Comparison of ENCODE assay signal across 14 mouse cellular contexts in genomic region chr14:73209262-73209661, GRCm38 (mm10). TPM values are rescaled to one million over a fixed set of nuclear protein-coding genes. Genes with fewer than 3 reads are reported as not detected.
DNase-seq lines count a peak whose midpoint lies in the region; ATAC-seq and TF ChIP-seq lines count a peak whose summit lies in the region.
"Had no signal": no experiment of that assay in that cellular context is flagged by ENCODE, and none has a peak within 500 bp of the region (broad histone marks: within the 10 kb centered on the region; RNA-seq: fewer than 3 reads in every experiment).

No protein-coding gene starts in this region.

- no peaks in the 10 kb centered on the region; the same call in 1 of the 2 replicates for H3K4me1 ChIP-seq in kidney, adult 2 months (ENCODE audit: control insufficient read depth, insufficient read depth, low read length)
- H3K4me1 ChIP-seq in hindbrain, embryonic 16.5 days (ENCODE audit: control insufficient read depth, insufficient read depth, low read depth, low read length) = no peaks in the 10 kb centered on the region
- H3K4me1 ChIP-seq: forebrain, embryonic 10.5 days; limb, embryonic 13.5 days had no signal

- no peaks in the 10 kb centered on the region for H3K9me3 ChIP-seq in hindbrain, embryonic 16.5 days (ENCODE audit: control insufficient read depth, low read length)
- H3K9me3 ChIP-seq: forebrain, embryonic 10.5 days; limb, embryonic 13.5 days had no signal

- H3K27ac ChIP-seq in kidney, adult 2 months (ENCODE audit: insufficient read depth, low read depth, low read length) = no peak overlapping the region
- no peak overlapping the region for H3K27ac ChIP-seq in hindbrain, embryonic 16.5 days (ENCODE audit: low read depth, low read length)
- H3K27ac ChIP-seq: forebrain, embryonic 10.5 days; limb, embryonic 13.5 days had no signal

- peak; percentile 33 for DNase-seq in adrenal gland, adult 2 months
- no peak for DNase-seq in adrenal gland, postnatal 25 days
- peak; percentile 29 for DNase-seq in kidney, adult 2 months
- no peak for DNase-seq in kidney, postnatal 10 days
- peak; percentile 44 for DNase-seq in fibroblast of lung, adult 2 months (ENCODE audit: low read depth)
- DNase-seq in lung, postnatal 36 days = peak; percentile 83
- DNase-seq: cerebellum, adult 9-11 months; thymus, postnatal 4 days had no signal

- H3K27me3 ChIP-seq in kidney, adult 2 months (replicated peaks; ENCODE audit: control insufficient read depth, insufficient read depth, low read length) = no peaks in the 10 kb centered on the region
- H3K27me3 ChIP-seq in hindbrain, embryonic 16.5 days (replicated peaks; ENCODE audit: control insufficient read depth, insufficient read depth, low read length) = no peaks in the 10 kb centered on the region
- H3K27me3 ChIP-seq: limb, embryonic 13.5 days had no signal

- no peak overlapping the region for H3K4me2 ChIP-seq in hindbrain, embryonic 16.5 days (ENCODE audit: low read length)
- H3K4me2 ChIP-seq: limb, embryonic 13.5 days had no signal

- H3K4me3 ChIP-seq in kidney, adult 2 months (ENCODE audit: insufficient read depth, low read depth, low read length) = no peak overlapping the region
- no peak overlapping the region for H3K4me3 ChIP-seq in hindbrain, embryonic 16.5 days (ENCODE audit: low read length)
- H3K4me3 ChIP-seq: forebrain, embryonic 10.5 days; limb, embryonic 13.5 days; myocyte had no signal

- ATAC-seq in hindbrain, embryonic 16.5 days = no peak
- no peak for ATAC-seq in frontal cortex, adult (ENCODE audit: low TSS enrichment)
- ATAC-seq: inflammation-experienced regulatory T-cells, adult 6 months had no signal

- no peak for TF ChIP-seq CTCF in kidney, adult 2 months (conservative IDR thresholded peaks at IDR 0.05; ENCODE audit: insufficient read depth, insufficient read length, low read depth, low read length)

- no peak overlapping the region for H3K9ac ChIP-seq in hindbrain, embryonic 16.5 days (ENCODE audit: low read depth, low read length)
- H3K9ac ChIP-seq: limb, embryonic 13.5 days had no signal

- no peak for TF ChIP-seq POLR2A in kidney, adult 2 months (IDR thresholded peaks at IDR 0.05; ENCODE audit: low read depth, low read length)

- peaks cover 6% of the 10 kb centered on the region for H3K36me3 ChIP-seq in kidney, adult 2 months (ENCODE audit: control insufficient read depth, insufficient read depth, low read length)
- peaks cover 3% of the 10 kb centered on the region; the same call in 1 of the 2 replicates for H3K36me3 ChIP-seq in hindbrain, embryonic 16.5 days (ENCODE audit: control insufficient read depth, insufficient read depth, low read length)

RNA-seq across cellular contexts. Expression of gene Lpar6, which starts 28.4 kb away (rescaled TPM):
- total RNA-seq in adrenal gland, adult 2 months (2021) = 1 to 10 TPM; 3.5 to 6.7 TPM
- 0.79 and 0.89 TPM in 2 replicates for polyA plus RNA-seq in adrenal gland, adult 2 months (2012; rRNA removed)
- 5.0 and 5.5 TPM in 2 replicates for total RNA-seq in adrenal gland, postnatal 25 days (2021)
- polyA plus RNA-seq in kidney, adult 2 months (2012; rRNA removed) = 2.9 and 3.1 TPM in 2 replicates
- 3.6 and 3.7 TPM in 2 replicates for polyA plus RNA-seq in hindbrain, embryonic 16.5 days (2015; fragmentation: Nextera tagmentation; extraction: Ambion mirVana)

Comparison
In these comparisons a context has a peak if more than half of its experiments do, and no peak if none do; other contexts are left out.
1. DNase-seq: peak in adrenal gland, adult 2 months (single experiment), kidney, adult 2 months (single experiment), fibroblast of lung, adult 2 months (single experiment) and lung, postnatal 36 days (single experiment); none in adrenal gland, postnatal 25 days (single experiment) and kidney, postnatal 10 days (single experiment).